Mouse (Mus musculus) thymus, adult 2 months (tissue): ENCODE results near the gene Foxo4.
A peak's percentile ranks its signal among the peaks of the same experiment; 100 is the strongest.

ENCODE experiments used
- CTCF ChIP-seq: fragments of 200-500 bp; IDR thresholded peaks from 2 replicates; pipeline ENCODE4 v1.5.1; 2012; ENCODE audit warnings: mild to moderate bottlenecking, control low read depth, low read length, moderate library complexity, borderline replicate concordance; ENCODE audit not compliant: control insufficient read depth, poor library complexity, insufficient read depth; ENCODE audit errors: extremely low read depth
- POLR2A ChIP-seq: fragments of 200-500 bp; IDR thresholded peaks from 2 replicates; pipeline ENCODE4 v1.6.1; 2012; ENCODE audit warnings: mild to moderate bottlenecking, low read length, control low read depth, moderate library complexity; ENCODE audit not compliant: control insufficient read depth, poor library complexity, insufficient read depth; ENCODE audit errors: extremely low read depth

GRCm38 (mm10) chrX:101256603-101257002, 2.3 kb downstream of the Foxo4 start:
- TF ChIP-seq CTCF (peak; percentile 46; the same call in 1 of the 2 replicates), POLR2A (no peak)
